Mouse (Mus musculus) stomach, postnatal 0 days (tissue): ENCODE measurements around the gene Card11.

Experiments used
- CTCF ChIP-seq: IDR thresholded peaks from 2 replicates; pipeline ENCODE4 v1.5.1; 2016; ENCODE audit warnings: antibody characterized with exemption, low read depth, mild to moderate bottlenecking, moderate library complexity
- EP300 ChIP-seq: optimal IDR thresholded peaks from 2 replicates; pipeline ENCODE3; 2016; ENCODE audit warnings: antibody characterized with exemption

DNA sequence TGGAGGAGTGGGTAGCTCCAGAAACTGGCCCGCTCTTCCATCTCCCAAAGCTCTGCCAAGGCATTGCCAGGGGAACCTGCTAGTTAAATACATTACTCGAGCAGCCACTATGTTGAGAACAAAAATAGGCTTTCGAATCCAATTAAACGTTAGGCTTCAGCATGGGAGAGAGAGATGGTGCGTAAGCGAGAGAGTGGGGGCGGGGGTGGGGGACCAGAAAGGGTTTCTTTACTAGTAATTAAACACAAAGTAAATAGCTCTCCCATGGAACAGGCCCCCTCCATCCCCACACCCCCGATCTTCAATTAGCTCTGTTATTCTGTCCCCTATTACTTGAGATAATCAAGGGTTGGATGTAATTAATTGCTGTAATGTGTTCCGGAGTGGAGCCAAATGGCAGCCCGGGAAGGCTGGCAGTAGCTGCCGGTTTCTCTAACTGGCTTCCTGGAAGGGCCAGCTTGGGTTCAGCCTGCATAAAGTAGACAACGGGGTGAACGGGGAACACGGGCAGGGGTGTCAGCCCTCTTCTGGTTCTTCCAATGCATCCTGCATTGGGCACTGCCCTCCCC, 59.4 kb downstream of the Card11 start:
- TF ChIP-seq EP300 (no peak), CTCF (no peak)
